Mouse (Mus musculus): ENCODE measurements at regions not wholly inside any gene's neighbourhood (a gene's known extent, or its start where the extent isn't known, plus 50 kb on each side); places are given as distances from the start of the nearest gene placed in this dataset.

DNA sequence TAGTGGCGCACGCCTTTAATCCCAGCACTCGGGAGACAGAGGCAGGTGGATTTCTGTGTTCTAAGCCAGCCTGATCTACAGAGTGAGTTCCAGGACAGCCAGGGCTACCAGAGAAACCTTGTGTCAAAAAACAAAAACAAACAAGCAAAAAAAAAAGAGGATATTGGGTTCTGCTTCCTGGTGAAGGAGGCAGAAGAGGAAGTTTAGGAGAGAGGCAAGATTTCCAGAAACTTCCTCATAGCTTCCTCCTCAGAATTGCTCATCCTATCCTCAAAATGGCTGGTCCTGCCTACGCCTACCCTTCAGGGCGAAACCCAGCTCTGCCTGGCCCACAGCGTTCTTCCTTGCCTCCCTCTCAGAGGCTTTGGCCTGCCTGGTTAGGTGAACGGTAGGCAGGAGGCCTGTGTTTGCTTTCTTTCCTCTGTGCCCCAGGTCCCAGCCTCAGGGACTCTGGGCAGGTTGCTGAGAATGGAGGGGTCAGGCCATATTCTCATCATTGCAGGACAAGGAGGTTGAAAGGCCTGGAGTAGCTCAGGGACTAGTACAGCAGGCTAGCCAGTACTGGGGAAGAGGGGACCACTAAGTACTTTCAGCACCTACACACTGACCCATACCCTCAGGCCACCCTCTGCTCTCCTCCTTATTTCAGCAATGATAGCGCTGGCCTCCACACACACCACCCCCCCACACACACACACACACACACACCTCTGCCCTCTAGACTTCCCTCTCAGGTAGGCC is 79.6 kb downstream of the Zfp36l2 start:
- no peak for DNase-seq (ENCODE audit: low spot score in 2 of 2)

- DNase-seq (ENCODE audit: low spot score in 2 of 2): no peak
Observed at GRCm38 (mm10) chr17:84107497-84107896, 80.2 kb downstream of the Zfp36l2 start.

GRCm38 (mm10) chr17:84104242-84104641 is 83.5 kb downstream of the Zfp36l2 start:
- no peak for DNase-seq (ENCODE audit: low spot score in 2 of 2)

DNA sequence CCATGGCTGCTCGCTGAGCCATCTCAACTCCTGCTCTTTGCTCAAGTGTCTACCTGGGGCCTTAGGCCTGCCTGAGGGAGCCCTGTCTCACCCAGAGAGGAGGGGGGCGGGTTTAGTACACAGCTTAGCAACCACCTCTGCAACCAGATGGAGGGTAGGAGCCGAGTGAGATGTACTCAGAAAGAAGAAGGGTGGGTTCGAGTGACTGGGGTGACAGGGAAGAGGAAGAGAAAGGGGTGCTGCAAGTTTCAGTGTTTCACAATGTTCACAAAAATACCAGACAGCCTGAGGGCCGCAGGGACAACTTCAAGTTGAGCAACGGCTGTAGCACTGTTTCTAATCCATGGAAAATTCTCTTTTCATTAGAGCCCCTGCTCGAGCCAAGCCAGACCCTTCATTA is 84.4 kb downstream of the Zfp36l2 start:
- no peak for DNase-seq (ENCODE audit: low spot score in 2 of 2)

GRCm38 (mm10) chr17:84101652-84102051 is 86.1 kb downstream of the Zfp36l2 start:
- DNase-seq (ENCODE audit: low spot score in 2 of 2): no peak

- no peak for DNase-seq (ENCODE audit: low spot score in 2 of 2)
Observed at GRCm38 (mm10) chr17:84100523-84100922, 87.2 kb downstream of the Zfp36l2 start.

DNA sequence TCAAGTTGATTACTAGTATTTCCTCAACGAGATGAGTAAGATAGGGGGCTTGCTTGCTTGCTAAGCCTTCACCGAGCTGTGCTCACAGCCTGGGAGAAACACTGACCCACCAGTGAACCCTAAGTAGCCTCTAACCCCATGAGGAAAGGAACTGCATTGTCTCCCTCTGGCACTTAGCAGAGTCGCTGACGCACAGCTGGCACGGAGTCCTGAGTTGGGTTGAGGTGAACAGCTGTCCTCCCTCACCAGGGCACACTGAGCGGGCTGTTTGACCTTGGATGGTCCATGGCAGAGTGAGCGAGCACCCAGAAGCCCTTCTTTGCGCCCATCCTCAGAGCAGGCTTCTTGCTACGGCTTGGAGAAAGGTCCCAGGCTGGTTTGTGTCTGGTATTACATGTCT is 88.0 kb downstream of the Zfp36l2 start:
- DNase-seq (ENCODE audit: low spot score in 2 of 2): no peak

DNA sequence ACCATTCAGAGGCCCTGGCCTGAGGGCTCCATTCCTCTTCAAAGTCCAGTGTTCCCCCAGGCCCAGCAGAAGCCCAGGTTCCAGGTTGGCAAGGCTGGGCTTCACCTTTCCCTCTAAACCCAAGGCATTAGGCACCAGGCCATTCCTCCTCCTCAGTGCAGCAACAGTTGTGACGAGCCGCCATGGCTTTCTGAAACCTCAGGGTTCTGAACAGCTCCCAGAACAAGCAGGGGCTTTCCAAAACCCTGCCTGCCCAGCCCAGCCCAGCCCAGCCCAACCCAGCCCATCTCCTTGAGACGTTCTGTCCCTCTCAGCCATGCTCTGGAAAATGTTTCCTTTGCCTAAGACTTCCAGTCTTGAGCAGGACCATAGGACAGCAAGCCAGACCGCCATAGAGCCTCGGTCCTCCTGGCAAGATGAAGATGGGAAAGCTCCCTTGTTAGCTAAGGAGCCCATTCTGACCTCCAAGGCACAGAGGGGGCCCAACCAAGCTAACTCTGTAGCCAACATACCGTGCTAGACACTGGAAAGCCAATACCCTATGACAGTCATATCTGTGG is 89.8 kb downstream of the Zfp36l2 start:
- no peak for DNase-seq (ENCODE audit: low spot score in 2 of 2)

DNA sequence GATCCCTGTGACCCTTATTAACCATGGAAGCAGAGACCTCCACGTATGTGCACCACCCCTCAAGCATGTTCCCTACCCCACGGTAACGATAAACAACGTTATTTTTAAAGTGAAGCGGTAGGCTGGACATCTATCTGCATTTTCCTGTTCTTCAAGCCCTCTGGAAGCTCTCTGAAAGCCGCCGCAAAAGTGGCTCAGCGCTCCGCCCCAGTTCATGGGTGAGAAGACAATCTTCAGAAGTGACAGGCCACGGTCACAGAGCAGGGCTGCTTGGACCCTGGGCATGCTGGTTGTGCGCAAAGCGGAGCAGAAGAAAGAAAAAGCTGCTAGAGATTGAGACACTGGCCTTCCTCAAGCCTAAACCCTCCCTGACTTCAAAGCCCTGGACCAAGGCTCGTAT is 90.5 kb downstream of the Zfp36l2 start:
- no peak for DNase-seq (ENCODE audit: low spot score in 2 of 2)

GRCm38 (mm10) chr17:84096345-84097260 is 91.1 kb downstream of the Zfp36l2 start:
- DNase-seq (ENCODE audit: low spot score in 2 of 2): no peak

GRCm38 (mm10) chr17:84095829-84096228 is 91.9 kb downstream of the Zfp36l2 start:
- no peak for DNase-seq (ENCODE audit: low spot score in 2 of 2)

- no peak for DNase-seq (ENCODE audit: low spot score in 2 of 2)
Observed at GRCm38 (mm10) chr17:84095089-84095488, 92.7 kb downstream of the Zfp36l2 start.

GRCm38 (mm10) chr17:84086394-84086793 is 101.4 kb downstream of the Zfp36l2 start:
- DNase-seq (ENCODE audit: low spot score in 2 of 2): no peak

GRCm38 (mm10) chr17:84085721-84086120 is 102.0 kb downstream of the Zfp36l2 start:
- DNase-seq (ENCODE audit: low spot score in 2 of 2): no peak

GRCm38 (mm10) chr17:84085232-84085631 is 102.5 kb downstream of the Zfp36l2 start:
- no peak for DNase-seq (ENCODE audit: low spot score in 2 of 2)

DNA sequence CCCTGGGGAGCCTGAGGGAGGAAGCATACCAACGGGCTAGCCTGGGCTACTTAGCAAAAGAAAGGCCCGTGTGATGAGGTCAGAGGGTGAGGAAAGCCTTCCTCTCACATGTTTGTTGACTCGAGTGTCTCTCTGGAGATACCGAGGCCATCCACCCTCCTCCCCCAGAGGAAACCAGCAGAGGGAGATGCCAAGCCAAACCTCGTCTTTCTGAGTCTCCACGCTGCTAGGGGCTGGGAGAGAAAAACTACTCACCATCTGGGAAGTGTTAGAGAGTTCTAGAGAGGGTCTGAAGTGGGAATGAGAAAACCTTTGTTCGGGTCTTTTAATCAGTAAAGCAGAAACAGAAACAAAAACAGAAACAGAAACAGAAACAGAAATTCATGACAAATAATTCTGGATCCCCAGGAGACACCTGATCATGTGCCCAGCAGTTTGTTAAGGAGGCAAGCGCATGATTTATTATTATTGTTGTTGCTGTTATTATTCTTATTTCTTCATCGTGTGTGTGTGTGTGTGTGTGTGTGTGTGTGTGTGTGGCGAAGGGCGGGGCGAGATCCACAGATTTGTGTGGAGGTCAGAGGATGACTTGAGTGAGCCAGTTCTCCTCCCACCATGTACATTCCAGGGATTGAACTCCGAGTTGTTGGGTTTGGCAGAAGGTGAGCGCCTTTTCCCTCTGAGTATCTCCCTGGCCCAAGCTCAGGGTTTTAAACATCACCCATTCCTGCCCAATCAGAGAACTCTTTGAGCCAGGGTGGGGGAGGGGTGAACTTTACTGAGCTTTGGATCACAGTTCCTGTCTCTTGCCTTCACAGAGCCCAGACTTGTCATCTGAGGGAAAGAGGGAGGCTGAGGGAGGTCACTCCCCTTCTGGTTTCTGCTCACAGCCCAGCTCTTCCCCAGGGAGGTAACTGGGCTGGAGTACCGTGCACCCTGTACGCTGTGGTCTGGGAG is 104.2 kb downstream of the Zfp36l2 start:
- DNase-seq (ENCODE audit: low spot score in 2 of 2): no peak

GRCm38 (mm10) chr17:84082571-84082970 is 105.2 kb downstream of the Zfp36l2 start:
- DNase-seq (ENCODE audit: low spot score in 2 of 2): no peak

DNA sequence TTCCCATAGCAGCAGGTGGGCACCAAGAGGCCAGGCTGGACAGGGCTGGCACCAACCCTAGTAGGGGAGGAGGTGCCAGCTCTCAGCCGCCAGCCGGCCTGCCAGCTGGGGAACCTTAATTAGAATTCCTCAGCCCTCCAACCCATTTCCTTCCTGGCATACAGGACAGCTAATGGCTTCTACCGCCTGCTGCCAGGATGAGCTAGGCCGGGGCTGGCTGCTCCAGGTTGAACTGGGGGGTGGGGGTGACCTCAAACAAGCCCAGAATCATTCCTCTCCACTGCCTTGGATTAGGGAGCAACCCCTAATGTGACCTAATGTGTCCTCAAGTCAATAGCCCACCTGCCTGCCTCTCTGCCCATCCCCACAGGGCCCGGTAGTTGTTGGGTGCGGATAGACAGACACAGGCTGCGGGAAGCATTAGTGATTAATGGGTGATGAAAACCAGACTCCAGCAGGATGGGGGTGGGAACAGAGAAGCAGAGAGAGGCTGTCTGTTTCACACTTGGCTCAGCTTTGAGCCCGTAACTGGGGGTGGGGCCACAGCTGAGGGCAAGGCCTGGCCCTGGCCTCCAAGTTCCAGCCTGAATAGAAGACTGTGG is 105.9 kb downstream of the Zfp36l2 start:
- no peak for DNase-seq (ENCODE audit: low spot score in 2 of 2)

- DNase-seq (ENCODE audit: low spot score in 2 of 2): no peak
Observed at GRCm38 (mm10) chr17:84075081-84075938, 112.4 kb downstream of the Zfp36l2 start.

Data from thymus, postnatal 10 days (tissue).